Mouse (Mus musculus) c-Kit-positive CD71-positive TER-119-negative erythroid progenitor cells, embryonic 14.5 days (primary cell): ENCODE data around the gene Irs1.

Experiments used
- DNase-seq: peaks from one replicate; pipeline ENCODE4 v3.0.0-alpha.2; 2013; ENCODE audit warnings: low read depth

The Irs1 gene

GRCm38 (mm10) chr1:82288421-82288990 is 2.7 kb downstream of the Irs1 start:
- DNase-seq, result no peak

GRCm38 (mm10) chr1:82287776-82288325 is 3.4 kb downstream of the Irs1 start:
- DNase-seq, result no peak

GRCm38 (mm10) chr1:82287052-82287775 is 4.0 kb downstream of the Irs1 start:
- no peak for DNase-seq

- no peak for DNase-seq
Observed at GRCm38 (mm10) chr1:82286190-82287051, 4.8 kb downstream of the Irs1 start.

GRCm38 (mm10) chr1:82285461-82286189 is 5.6 kb downstream of the Irs1 start:
- DNase-seq, result no peak

- DNase-seq, result no peak
Observed at GRCm38 (mm10) chr1:82284403-82284802, 6.8 kb downstream of the Irs1 start.

- DNase-seq, result no peak
Observed at GRCm38 (mm10) chr1:82283901-82284301, 7.3 kb downstream of the Irs1 start.

GRCm38 (mm10) chr1:82282992-82283611 is 8.1 kb downstream of the Irs1 start:
- DNase-seq, result peak; percentile 65

GRCm38 (mm10) chr1:82281823-82282222 is 9.4 kb downstream of the Irs1 start:
- no peak for DNase-seq

GRCm38 (mm10) chr1:82279768-82280167 is 11.4 kb downstream of the Irs1 start:
- no peak for DNase-seq

- no peak for DNase-seq
Observed at GRCm38 (mm10) chr1:82274361-82274760, 16.9 kb downstream of the Irs1 start.

GRCm38 (mm10) chr1:82273529-82273928 is 17.7 kb downstream of the Irs1 start:
- no peak for DNase-seq

- DNase-seq, result no peak
Observed at GRCm38 (mm10) chr1:82272231-82272630, 19.0 kb downstream of the Irs1 start.

GRCm38 (mm10) chr1:82267547-82267946 is 23.7 kb downstream of the Irs1 start:
- no peak for DNase-seq

GRCm38 (mm10) chr1:82262331-82262730 is 28.9 kb downstream of the Irs1 start:
- no peak for DNase-seq

GRCm38 (mm10) chr1:82261638-82262037 is 29.6 kb downstream of the Irs1 start:
- no peak for DNase-seq

- no peak for DNase-seq
Observed at GRCm38 (mm10) chr1:82261053-82261618, 30.1 kb downstream of the Irs1 start.

GRCm38 (mm10) chr1:82260055-82260454 is 31.2 kb downstream of the Irs1 start:
- DNase-seq, result no peak

- DNase-seq, result no peak
Observed at GRCm38 (mm10) chr1:82258331-82258730, 32.9 kb downstream of the Irs1 start.

- no peak for DNase-seq
Observed at GRCm38 (mm10) chr1:82257457-82257856, 33.8 kb downstream of the Irs1 start.

- DNase-seq, result no peak
Observed at GRCm38 (mm10) chr1:82253789-82254445, 37.3 kb downstream of the Irs1 start.
